Mouse (Mus musculus) lung, embryonic 15.5 days (tissue): ENCODE results near the gene Gm609. TPM values are rescaled to one million over a fixed set of nuclear protein-coding genes. Genes with fewer than 3 reads are reported as not detected.
"Not testable (repeated sequence)": the region's sequence is repeated elsewhere in the genome, so short reads cannot be mapped to it uniquely, and the experiment has no call there.

Source experiments
- ATAC-seq: fragments of 200-750 bp; cut with Nextera tagmentation; 2 replicates; pipeline ENCODE4 v1.8.0; 2017; ENCODE audit warnings: moderate number of reproducible peaks, borderline replicate concordance; ENCODE audit not compliant: low FRiP score, low TSS enrichment; ENCODE audit errors: extremely low read depth
- H3K27ac ChIP-seq: fragments of 300-500 bp; sonication (generic); 2 replicates; pipeline ENCODE4 v1.5.1; 2015; ENCODE audit warnings: moderate library complexity, mild to moderate bottlenecking, inconsistent platforms
- H3K27me3 ChIP-seq: fragments of 300-500 bp; sonication (generic); 2 replicates; pipeline ENCODE4 v1.6.1; 2015; ENCODE audit warnings: inconsistent platforms
- H3K36me3 ChIP-seq: fragments of 300-500 bp; sonication (generic); 2 replicates; pipeline ENCODE4 v1.6.1; 2015; ENCODE audit warnings: inconsistent platforms
- H3K4me1 ChIP-seq: fragments of 300-500 bp; sonication (generic); 2 replicates; pipeline ENCODE4 v1.6.1; 2015; ENCODE audit warnings: inconsistent platforms
- H3K4me2 ChIP-seq: fragments of 300-500 bp; sonication (generic); 2 replicates; pipeline ENCODE4 v1.6.1; 2015; ENCODE audit warnings: inconsistent platforms, mild to moderate bottlenecking, moderate library complexity
- H3K4me3 ChIP-seq: fragments of 300-500 bp; sonication (generic); 2 replicates; pipeline ENCODE4 v1.5.1; 2015; ENCODE audit warnings: mild to moderate bottlenecking, inconsistent platforms
- H3K9ac ChIP-seq: fragments of 300-500 bp; sonication (generic); 2 replicates; pipeline ENCODE4 v1.6.1; 2015; ENCODE audit warnings: inconsistent platforms
- H3K9me3 ChIP-seq: fragments of 300-500 bp; sonication (generic); 2 replicates; pipeline ENCODE4 v1.6.1; 2016; ENCODE audit warnings: inconsistent platforms
- WGBS: fragments of 180-500 bp; shearing (Covaris S2); methylation state at CpG from one replicate; pipeline ENCODE4 v1.1.7; 2015; 5-methylcytosine and 5-hydroxymethylcytosine counted together
- polyA plus RNA-seq: library from polyadenylated mRNA; unstranded; fragments of >200 nt; fragmentation: Nextera tagmentation; extraction: Ambion mirVana; gene quantifications from 2 replicates; pipeline ENCODE4 v1.2.1, GENCODE M21; 2015

Gm609 gene
- polyA plus RNA-seq, result not detected in 2 replicates

DNA sequence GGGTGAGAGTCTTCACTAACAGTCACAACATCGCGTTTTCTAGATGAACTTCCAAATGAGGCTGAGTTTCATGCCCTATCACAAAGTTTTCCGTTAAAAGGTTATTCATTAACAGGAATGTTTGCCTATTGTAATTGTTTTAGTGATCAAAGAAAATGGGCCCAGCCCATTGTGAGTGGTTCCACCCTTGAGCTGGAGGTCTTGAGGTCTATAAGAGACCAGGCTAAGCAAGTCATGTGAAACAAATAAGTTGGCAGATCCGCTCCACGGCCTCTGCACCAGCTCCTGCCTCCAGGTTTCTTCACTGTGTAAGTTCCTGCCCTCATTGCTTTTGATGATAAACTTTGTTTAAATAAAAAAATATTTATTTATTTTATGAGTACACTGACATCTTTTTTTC is at the start of gene Gm609:
Gene Gm609, minus strand, starts transcription at position 43 of the 400 bp plus-strand sequence.
- no peak for ATAC-seq
- no peaks in the 10 kb centered on the region for H3K4me1 ChIP-seq
- H3K36me3 ChIP-seq, result no peaks in the 10 kb centered on the region
- no peak within 1 kb of the TSS for H3K27ac ChIP-seq
- H3K9ac ChIP-seq, result no peak within 1 kb of the TSS
- no peak within 1 kb of the TSS for H3K4me3 ChIP-seq
- H3K9me3 ChIP-seq, result no peaks in the 10 kb centered on the region
- H3K4me2 ChIP-seq, result no peak within 1 kb of the TSS
- H3K27me3 ChIP-seq, result no peaks in the 10 kb centered on the region
- 59% methylated on average over 5 of the region's 5 CpGs for WGBS

DNA sequence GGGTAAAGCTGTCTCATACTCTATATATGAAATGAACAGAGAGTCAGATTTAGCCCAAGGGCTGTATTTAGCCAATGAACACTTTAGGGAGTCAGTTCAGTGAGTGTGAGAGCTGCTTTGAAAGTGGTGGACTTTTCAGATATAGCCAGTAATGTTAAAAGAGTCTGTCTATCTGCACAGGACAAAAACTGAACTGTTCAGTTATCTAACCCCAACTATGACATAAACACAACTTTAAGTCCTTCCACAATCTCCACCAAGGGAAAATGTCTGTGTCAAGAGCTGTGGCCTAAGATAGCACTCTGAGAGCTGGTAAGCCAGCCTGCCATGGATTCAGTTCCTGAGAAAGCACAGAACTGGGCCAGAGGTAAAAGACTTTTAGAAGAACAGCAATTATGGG is 49.3 kb upstream of the Gm609 start:
- no peak for ATAC-seq
- Histone ChIP-seq H3K36me3 (no peaks in the 10 kb centered on the region), H3K9ac (no peak overlapping the region), H3K27ac (no peak overlapping the region), H3K4me1 (no peaks in the 10 kb centered on the region), H3K27me3 (no peaks in the 10 kb centered on the region), H3K4me2 (no peak overlapping the region), H3K9me3 (no peaks in the 10 kb centered on the region), H3K4me3 (no peak overlapping the region)

- not testable (repeated sequence) for H3K36me3 ChIP-seq, H3K4me2 ChIP-seq, H3K9ac ChIP-seq, H3K4me3 ChIP-seq, H3K4me1 ChIP-seq, H3K27ac ChIP-seq, H3K9me3 ChIP-seq, H3K27me3 ChIP-seq, ATAC-seq
- 37% methylated on average over 1 of the region's 1 CpGs for WGBS
Observed at GRCm38 (mm10) chr16:45538342-45538741, 45.6 kb upstream of the Gm609 start.

DNA sequence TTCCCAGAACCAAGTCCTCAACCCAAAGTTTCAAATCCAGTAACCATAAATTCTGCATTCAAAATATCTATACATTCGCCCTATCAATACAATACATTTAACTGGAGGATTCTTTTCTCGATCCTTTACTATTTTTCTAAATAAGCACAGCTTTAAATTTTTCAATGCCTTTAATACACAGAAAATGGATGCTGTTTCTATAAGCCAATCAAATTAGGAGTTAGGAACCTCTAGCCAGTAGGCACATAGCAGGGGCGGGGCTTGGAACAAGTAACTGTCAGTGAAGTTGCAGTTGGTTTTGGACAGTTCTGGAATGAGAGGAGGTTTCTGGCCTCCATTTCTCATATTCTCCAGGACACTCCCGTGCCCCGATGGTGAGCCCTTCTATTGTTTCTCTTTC is 42.2 kb upstream of the Gm609 start, which contains the start of gene Slc9c1:
Gene Slc9c1, plus strand, starts transcription at position 301 of the 400 bp plus-strand sequence.
- ATAC-seq, result no peak
- Histone ChIP-seq H3K27me3 (no peaks in the 10 kb centered on the region), H3K27ac (no peak within 1 kb of the TSS), H3K9me3 (no peaks in the 10 kb centered on the region), H3K9ac (no peak within 1 kb of the TSS), H3K4me3 (no peak within 1 kb of the TSS), H3K36me3 (no peaks in the 10 kb centered on the region), H3K4me2 (no peak within 1 kb of the TSS), H3K4me1 (no peaks in the 10 kb centered on the region)
- 89% methylated on average over 5 of the region's 5 CpGs for WGBS

- Histone ChIP-seq H3K36me3 (no peaks in the 10 kb centered on the region), H3K9me3 (no peaks in the 10 kb centered on the region)
- 78% methylated on average over 4 of the region's 4 CpGs for WGBS
Observed at GRCm38 (mm10) chr16:45531950-45532349, 39.2 kb upstream of the Gm609 start, which contains the start of gene Gm17783. TSS of gene Gm17783 (minus strand) at chr16:45532050.

DNA sequence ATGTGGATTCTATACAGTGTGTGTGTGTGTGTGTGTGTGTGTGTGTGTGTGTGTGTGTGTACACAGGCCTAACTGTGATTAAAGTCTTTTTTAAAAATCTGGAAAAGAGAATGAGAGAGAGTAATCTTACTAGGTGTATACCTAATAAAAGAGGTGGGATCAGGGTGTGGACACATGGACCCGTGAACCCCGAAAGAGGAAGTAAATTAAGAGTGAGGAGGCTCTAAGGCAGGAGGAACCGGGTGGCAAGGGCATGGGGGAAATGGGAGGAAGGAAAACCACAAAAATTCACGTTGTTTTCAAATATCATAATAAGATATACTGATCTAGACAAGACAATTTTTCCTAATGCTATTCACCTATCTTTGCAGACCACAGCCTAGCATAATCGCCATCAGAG is 32.8 kb upstream of the Gm609 start:
- Histone ChIP-seq H3K36me3 (no peaks in the 10 kb centered on the region), H3K9me3 (no peaks in the 10 kb centered on the region), H3K4me1 (no peaks in the 10 kb centered on the region), H3K4me3 (no peak overlapping the region), H3K9ac (no peak overlapping the region), H3K27ac (no peak overlapping the region), H3K4me2 (no peak overlapping the region), H3K27me3 (no peaks in the 10 kb centered on the region)
- ATAC-seq, result no peak
- 69% methylated on average over 5 of the region's 5 CpGs for WGBS

More at GRCm38 (mm10) chr16:45531950-45532349, 39.2 kb upstream of the Gm609 start, which contains the start of gene Gm17783:
- no peak within 1 kb of the TSS for H3K27ac ChIP-seq
- no peaks in the 10 kb centered on the region for H3K4me1 ChIP-seq
- H3K27me3 ChIP-seq, result no peaks in the 10 kb centered on the region
- H3K9ac ChIP-seq, result no peak within 1 kb of the TSS
- ATAC-seq, result no peak
- H3K4me3 ChIP-seq, result no peak within 1 kb of the TSS
- H3K4me2 ChIP-seq, result no peak within 1 kb of the TSS

DNA sequence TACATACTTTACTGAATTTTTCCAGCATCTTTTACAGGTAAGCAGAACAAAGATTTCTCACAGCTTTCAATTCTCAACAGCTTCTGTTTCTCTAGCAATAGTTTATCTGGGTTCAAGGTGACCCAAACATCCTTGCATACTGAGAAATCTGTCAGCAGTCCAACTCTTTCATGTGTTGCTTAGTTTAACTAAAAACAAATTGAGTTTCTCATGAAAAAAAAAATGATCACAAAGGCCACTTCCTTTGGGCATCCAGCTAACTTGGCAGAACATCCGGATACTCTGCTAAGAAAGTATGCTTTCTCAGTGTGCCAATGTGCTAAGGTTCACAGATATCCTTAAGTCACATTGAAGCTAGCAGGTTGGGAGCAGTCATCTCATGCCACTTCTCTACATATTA is 2.6 kb upstream of the Gm609 start:
- Histone ChIP-seq H3K9me3 (no peaks in the 10 kb centered on the region), H3K36me3 (no peaks in the 10 kb centered on the region), H3K27me3 (no peaks in the 10 kb centered on the region), H3K4me3 (no peak overlapping the region), H3K9ac (no peak overlapping the region), H3K4me2 (no peak overlapping the region), H3K27ac (no peak overlapping the region), H3K4me1 (no peaks in the 10 kb centered on the region)
- no peak for ATAC-seq
- 44% methylated on average over 1 of the region's 1 CpGs for WGBS

- Histone ChIP-seq H3K9me3 (no peaks in the 10 kb centered on the region), H3K9ac (no peak overlapping the region), H3K36me3 (no peaks in the 10 kb centered on the region), H3K4me1 (no peaks in the 10 kb centered on the region), H3K27ac (no peak overlapping the region), H3K4me2 (no peak overlapping the region), H3K4me3 (no peak overlapping the region), H3K27me3 (no peaks in the 10 kb centered on the region)
- no peak for ATAC-seq
Observed at GRCm38 (mm10) chr16:45476991-45477390, 15.8 kb downstream of the Gm609 start.

- not testable (repeated sequence) for H3K4me2 ChIP-seq, H3K27me3 ChIP-seq, H3K4me3 ChIP-seq, ATAC-seq, H3K4me1 ChIP-seq, H3K9ac ChIP-seq, H3K36me3 ChIP-seq, H3K27ac ChIP-seq, H3K9me3 ChIP-seq
- WGBS, result 50% methylated on average over 3 of the region's 3 CpGs
Observed at GRCm38 (mm10) chr16:45471836-45472235, 20.9 kb downstream of the Gm609 start.

- Histone ChIP-seq H3K9me3 (no peaks in the 10 kb centered on the region), H3K4me3 (no peak overlapping the region), H3K4me2 (no peak overlapping the region), H3K27me3 (no peaks in the 10 kb centered on the region), H3K9ac (no peak overlapping the region), H3K4me1 (no peaks in the 10 kb centered on the region), H3K36me3 (no peaks in the 10 kb centered on the region), H3K27ac (no peak overlapping the region)
- ATAC-seq, result no peak
Observed at GRCm38 (mm10) chr16:45454762-45455161, 38.0 kb downstream of the Gm609 start.

- Histone ChIP-seq H3K4me3 (no peak overlapping the region), H3K9ac (no peak overlapping the region), H3K9me3 (no peaks in the 10 kb centered on the region), H3K27ac (no peak overlapping the region), H3K4me1 (no peaks in the 10 kb centered on the region), H3K36me3 (no peaks in the 10 kb centered on the region), H3K4me2 (no peak overlapping the region), H3K27me3 (no peaks in the 10 kb centered on the region)
- WGBS, result 81% methylated on average over 1 of the region's 1 CpGs
- peak; percentile 55 for ATAC-seq
Observed at GRCm38 (mm10) chr16:45437230-45437739, 55.5 kb downstream of the Gm609 start.

DNA sequence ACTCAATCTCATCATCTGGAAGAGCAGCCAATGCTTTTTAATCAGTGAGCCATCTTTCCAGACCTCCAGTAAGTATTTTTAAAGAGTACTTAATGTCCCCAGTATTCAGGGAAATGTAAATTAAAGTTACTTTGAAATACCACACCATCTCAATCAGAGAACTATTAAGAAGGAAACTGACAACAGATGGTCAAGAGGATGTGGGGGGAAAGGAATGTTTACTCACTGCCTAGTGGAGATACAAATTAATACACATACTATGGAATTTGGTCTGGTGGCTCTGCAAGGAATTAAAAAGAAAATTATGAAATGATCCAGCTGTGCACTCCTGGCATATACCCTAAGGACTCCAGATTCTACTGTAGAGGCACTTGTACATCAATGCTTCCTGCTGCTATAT is 57.2 kb downstream of the Gm609 start:
- H3K9me3 ChIP-seq, result no peaks in the 10 kb centered on the region
- ATAC-seq, result peak; percentile 70; the same call in 1 of the 2 replicates
- H3K4me3 ChIP-seq, result no peak overlapping the region

GRCm38 (mm10) chr16:45427651-45428050 is 65.1 kb downstream of the Gm609 start:
- WGBS, result 81% methylated on average over 9 of the region's 9 CpGs
- Histone ChIP-seq H3K27me3 (no peaks in the 10 kb centered on the region), H3K4me1 (no peaks in the 10 kb centered on the region), H3K9me3 (no peaks in the 10 kb centered on the region), H3K27ac (no peak overlapping the region), H3K9ac (no peak overlapping the region), H3K4me2 (no peak overlapping the region), H3K36me3 (no peaks in the 10 kb centered on the region), H3K4me3 (no peak overlapping the region)
- ATAC-seq, result no peak

More for the DNA sequence above, 57.2 kb downstream of the Gm609 start:
- no peaks in the 10 kb centered on the region for H3K27me3 ChIP-seq
- no peak overlapping the region for H3K27ac ChIP-seq
- no peaks in the 10 kb centered on the region for H3K36me3 ChIP-seq
- no peak overlapping the region for H3K9ac ChIP-seq
- no peaks in the 10 kb centered on the region for H3K4me1 ChIP-seq
- H3K4me2 ChIP-seq, result no peak overlapping the region
